ENCODE assay signal across 23 mouse cellular contexts in the genomic region with DNA sequence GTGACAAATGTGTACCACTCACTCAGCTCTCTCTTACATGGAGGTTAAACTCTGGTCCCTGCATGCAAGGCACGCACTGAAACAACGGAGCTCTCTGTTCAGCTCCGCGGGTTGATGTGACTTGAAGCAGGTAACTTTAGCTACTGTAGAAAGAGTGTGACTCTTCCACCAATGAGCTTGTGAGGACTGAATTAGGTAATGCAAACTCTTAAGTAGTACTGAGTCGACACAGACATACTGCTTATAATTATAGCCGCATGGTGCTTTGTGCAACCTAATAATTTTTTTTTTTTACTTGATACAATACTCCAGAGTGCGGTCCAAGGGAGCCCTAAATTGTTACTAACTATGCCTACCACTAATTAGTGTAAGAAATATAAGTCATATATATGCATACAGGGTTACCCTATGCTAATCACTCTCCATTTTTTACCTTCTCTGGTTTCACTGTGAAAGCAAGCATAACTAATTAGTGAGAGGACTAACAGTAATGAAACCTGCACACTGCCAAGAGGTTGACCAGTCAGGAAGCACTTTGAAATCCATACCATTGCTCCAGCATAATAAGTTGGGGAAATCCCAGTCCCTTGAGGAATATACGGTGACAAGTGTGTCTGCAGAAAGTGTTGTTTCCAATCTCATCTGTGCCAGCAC.
DNase-seq lines count a peak whose midpoint lies in the region; ATAC-seq and TF ChIP-seq lines count a peak whose summit lies in the region.
"Had no signal": no experiment of that assay in that cellular context is flagged by ENCODE, and none has a peak within 500 bp of the region (broad histone marks: within the 10 kb centered on the region; RNA-seq: fewer than 3 reads in every experiment).

No protein-coding gene starts in this region.

- in situ Hi-C loops in CH12.LX (cut with MboI; ENCODE audit: low pct_ligation_motif_present, low pct_unique_long_range_greater_than_20kb, low sequenced_read_pairs) = no loop called here

- no peaks in the 10 kb centered on the region for H3K4me1 ChIP-seq in embryonic facial prominence, embryonic 12.5 days
- H3K4me1 ChIP-seq in embryonic facial prominence, embryonic 10.5 days = no peaks in the 10 kb centered on the region
- H3K4me1 ChIP-seq in CH12.LX (ENCODE audit: control insufficient read depth in 1 of 2, insufficient read depth in 2 of 2) = peaks cover 35 to 79% of the 10 kb centered on the region in 2 experiments
- H3K4me1 ChIP-seq in embryonic facial prominence, embryonic 14.5 days (ENCODE audit: control insufficient read depth, insufficient read depth, low read length) = no peaks in the 10 kb centered on the region
- H3K4me1 ChIP-seq in limb, embryonic 14.5 days (ENCODE audit: control insufficient read depth, insufficient read depth, low read length) = no peaks in the 10 kb centered on the region
- H3K4me1 ChIP-seq: forebrain, embryonic 10.5 days had no signal

- H3K27ac ChIP-seq in embryonic facial prominence, embryonic 12.5 days = no peak overlapping the region
- no peak overlapping the region for H3K27ac ChIP-seq in embryonic facial prominence, embryonic 10.5 days (replicated peaks)
- no peak overlapping the region for H3K27ac ChIP-seq in CH12.LX (ENCODE audit: insufficient read depth, low read depth)
- no peak overlapping the region for H3K27ac ChIP-seq in embryonic facial prominence, embryonic 14.5 days (replicated peaks; ENCODE audit: low read depth, low read length)
- no peak overlapping the region for H3K27ac ChIP-seq in limb, embryonic 14.5 days (replicated peaks; ENCODE audit: low read depth, low read length)
- H3K27ac ChIP-seq: forebrain, embryonic 10.5 days; forebrain, embryonic 12.5 days had no signal

- TF ChIP-seq EP300 in CH12.LX (IDR thresholded peaks at IDR 0.05; ENCODE audit: low read length) = peak; percentile 52; the same call in 1 of the 2 replicates

- no peak for DNase-seq in embryonic facial prominence, embryonic 10.5 days (ENCODE audit: low spot score)
- peak; percentile 36 for DNase-seq in CH12.LX (ENCODE audit: extremely low read depth)
- DNase-seq in embryonic facial prominence, embryonic 14.5 days (ENCODE audit: low spot score) = peak; percentile 28
- DNase-seq in limb, embryonic 14.5 days (ENCODE audit: low spot score) = no peak
- DNase-seq in layer of hippocampus, postnatal 36 days = no peak
- no peak for DNase-seq in right cerebral cortex, postnatal 4 days
- DNase-seq: adrenal gland, adult 2 months; adrenal gland, postnatal 10 days; adrenal gland, postnatal 25 days; B cell, adult 2 months; cerebellum, adult 11 months; cerebellum, adult 18-20 months; cerebellum, adult 8-10 months; cerebellum, adult 9-11 months; cerebellum, postnatal 14 days; cerebellum, postnatal 36 days had no signal

- no peaks in the 10 kb centered on the region for H3K36me3 ChIP-seq in embryonic facial prominence, embryonic 12.5 days
- no peaks in the 10 kb centered on the region for H3K36me3 ChIP-seq in embryonic facial prominence, embryonic 10.5 days (replicated peaks)
- peaks cover 0 to 2% of the 10 kb centered on the region in 2 experiments for H3K36me3 ChIP-seq in CH12.LX (replicated peaks in 1 of 2; ENCODE audit: control insufficient read depth in 1 of 2, insufficient read depth in 1 of 2, low read length in 1 of 2)
- H3K36me3 ChIP-seq in embryonic facial prominence, embryonic 14.5 days (ENCODE audit: control insufficient read depth, insufficient read depth, low read length) = no peaks in the 10 kb centered on the region
- H3K36me3 ChIP-seq in limb, embryonic 14.5 days (ENCODE audit: control insufficient read depth, insufficient read depth, low read length) = no peaks in the 10 kb centered on the region
- H3K36me3 ChIP-seq: forebrain, embryonic 10.5 days; forebrain, embryonic 12.5 days had no signal

- no peaks in the 10 kb centered on the region; the same call in 1 of the 2 replicates for H3K79me2 ChIP-seq in CH12.LX (replicated peaks; ENCODE audit: control insufficient read depth, extremely low read depth, insufficient read depth, poor library complexity, severe bottlenecking)

- H3K4me2 ChIP-seq in embryonic facial prominence, embryonic 12.5 days (replicated peaks) = no peak overlapping the region
- H3K4me2 ChIP-seq in CH12.LX (ENCODE audit: insufficient read depth, low read depth, poor library complexity, severe bottlenecking) = peak overlapping the region; percentile 37; the same call in 1 of the 2 replicates
- no peak overlapping the region for H3K4me2 ChIP-seq in embryonic facial prominence, embryonic 14.5 days (ENCODE audit: low read depth, low read length)
- H3K4me2 ChIP-seq in limb, embryonic 14.5 days (replicated peaks; ENCODE audit: low read depth, low read length, severe bottlenecking) = no peak overlapping the region
- H3K4me2 ChIP-seq: forebrain, embryonic 12.5 days had no signal

- dilution Hi-C loops in CH12.LX (cut with MboI; ENCODE audit: extremely low pct_ligation_motif_present, extremely low pct_unique_long_range_greater_than_20kb, low sequenced_read_pairs) = no loop called here

- no peak; the same call in 1 of the 2 replicates for TF ChIP-seq RAD21 in CH12.LX (IDR thresholded peaks at IDR 0.05; ENCODE audit: low read depth, low read length)

- WGBS in embryonic facial prominence, embryonic 12.5 days = 67% methylated on average over 8 of the region's 8 CpGs
- WGBS in embryonic facial prominence, embryonic 10.5 days = 86% methylated on average over 8 of the region's 8 CpGs
- 69% methylated on average over 8 of the region's 8 CpGs for whole genome bisulfite sequencing in embryonic facial prominence, embryonic 14.5 days
- WGBS in limb, embryonic 14.5 days = 58% methylated on average over 8 of the region's 8 CpGs

- TF ChIP-seq CTCF in CH12.LX (conservative IDR thresholded peaks at IDR 0.05 in 1 of 2, IDR thresholded peaks at IDR 0.05 in 1 of 2; ENCODE audit: low read depth in 2 of 2, low read length in 2 of 2) = no peak

- no peak for TF ChIP-seq POLR2A in CH12.LX (IDR thresholded peaks at IDR 0.05; ENCODE audit: low read depth, low read length)
- no peak for TF ChIP-seq POLR2A in limb, embryonic 14.5 days (IDR thresholded peaks at IDR 0.05; ENCODE audit: borderline replicate concordance, extremely low read depth, insufficient read depth, insufficient read length)

- H3K9ac ChIP-seq in embryonic facial prominence, embryonic 12.5 days = no peak overlapping the region
- H3K9ac ChIP-seq in CH12.LX (ENCODE audit: insufficient read depth, low read depth) = no peak overlapping the region
- no peak overlapping the region for H3K9ac ChIP-seq in embryonic facial prominence, embryonic 14.5 days (ENCODE audit: low read depth, low read length)
- H3K9ac ChIP-seq in limb, embryonic 14.5 days (ENCODE audit: low read depth, low read length, severe bottlenecking) = no peak overlapping the region
- H3K9ac ChIP-seq: forebrain, embryonic 12.5 days had no signal

- no peaks in the 10 kb centered on the region for H3K27me3 ChIP-seq in embryonic facial prominence, embryonic 12.5 days
- H3K27me3 ChIP-seq in embryonic facial prominence, embryonic 10.5 days (replicated peaks; ENCODE audit: low read depth, poor library complexity, severe bottlenecking) = no peaks in the 10 kb centered on the region
- no peaks in the 10 kb centered on the region for H3K27me3 ChIP-seq in CH12.LX (replicated peaks)
- H3K27me3 ChIP-seq in embryonic facial prominence, embryonic 14.5 days (replicated peaks; ENCODE audit: control insufficient read depth, insufficient read depth, low read length) = no peaks in the 10 kb centered on the region
- H3K27me3 ChIP-seq in limb, embryonic 14.5 days (ENCODE audit: control insufficient read depth, insufficient read depth, low read length) = no peaks in the 10 kb centered on the region
- H3K27me3 ChIP-seq: forebrain, embryonic 12.5 days had no signal

- no peak overlapping the region for H3K4me3 ChIP-seq in embryonic facial prominence, embryonic 12.5 days
- H3K4me3 ChIP-seq in embryonic facial prominence, embryonic 10.5 days = no peak overlapping the region
- H3K4me3 ChIP-seq in CH12.LX (replicated peaks in 1 of 3; ENCODE audit: low read depth in 2 of 3, low read length in 2 of 3, poor library complexity in 1 of 3) = no peak overlapping the region
- no peak overlapping the region for H3K4me3 ChIP-seq in embryonic facial prominence, embryonic 14.5 days (ENCODE audit: low read depth, low read length)
- H3K4me3 ChIP-seq in limb, embryonic 14.5 days (replicated peaks; ENCODE audit: low read length) = no peak overlapping the region
- H3K4me3 ChIP-seq: erythroblast, embryonic 14.5 days; forebrain, embryonic 10.5 days; forebrain, embryonic 12.5 days had no signal

- no peaks in the 10 kb centered on the region for H3K9me3 ChIP-seq in embryonic facial prominence, embryonic 12.5 days
- no peaks in the 10 kb centered on the region for H3K9me3 ChIP-seq in embryonic facial prominence, embryonic 10.5 days
- no peaks in the 10 kb centered on the region for H3K9me3 ChIP-seq in CH12.LX (replicated peaks; ENCODE audit: low read length)
- H3K9me3 ChIP-seq in embryonic facial prominence, embryonic 14.5 days (ENCODE audit: control insufficient read depth, low read length) = no peaks in the 10 kb centered on the region
- no peaks in the 10 kb centered on the region for H3K9me3 ChIP-seq in limb, embryonic 14.5 days (ENCODE audit: control insufficient read depth, low read length)
- H3K9me3 ChIP-seq: forebrain, embryonic 10.5 days; forebrain, embryonic 12.5 days had no signal

- ATAC-seq in embryonic facial prominence, embryonic 12.5 days (ENCODE audit: insufficient number of reproducible peaks, insufficient read depth, low FRiP score, low TSS enrichment) = peak; percentile 35; the same call in 1 of the 2 replicates
- ATAC-seq in embryonic facial prominence, embryonic 14.5 days (ENCODE audit: low read depth) = peak; percentile 79
- 0 out of 2 replicates have a peak, but pooled peaks have one; percentile 30 for ATAC-seq in limb, embryonic 14.5 days (ENCODE audit: low FRiP score, low read depth)
- ATAC-seq: CD4-positive, CD25-positive, alpha-beta regulatory T cell, adult 4 months; forebrain, embryonic 14.5 days; forebrain, embryonic 16.5 days had no signal

TF ChIP-seq in CH12.LX, 34 proteins besides CTCF, POLR2A, EP300 and RAD21:
- no peak for TF ChIP-seq GABPA (IDR thresholded peaks at IDR 0.05; ENCODE audit: insufficient replicate concordance, low read depth, low read length)
- TF ChIP-seq USF2 (conservative IDR thresholded peaks at IDR 0.05; ENCODE audit: low read depth, low read length) = no peak
- TF ChIP-seq ZKSCAN1 (IDR thresholded peaks at IDR 0.05; ENCODE audit: borderline replicate concordance, low read depth, low read length) = no peak
- peak; percentile 19; the same call in 1 of the 2 replicates for TF ChIP-seq BHLHE40 (IDR thresholded peaks at IDR 0.05; ENCODE audit: low read depth, low read length)
- TF ChIP-seq ETS1 (conservative IDR thresholded peaks at IDR 0.05; ENCODE audit: low read depth, low read length) = peak; percentile 39; the same call in 1 of the 2 replicates
- no peak for TF ChIP-seq CHD2 (IDR thresholded peaks at IDR 0.05; ENCODE audit: low read length)

Comparison
In these comparisons a context has a peak if more than half of its experiments do, and no peak if none do; other contexts are left out.
1. DNase-seq: peak in CH12.LX (single experiment) and embryonic facial prominence, embryonic 14.5 days (single experiment); none in embryonic facial prominence, embryonic 10.5 days (single experiment), limb, embryonic 14.5 days (single experiment), layer of hippocampus, postnatal 36 days (0 of 2) and right cerebral cortex, postnatal 4 days (single experiment).
2. Peak in every context shown above with its lines, with median percentiles within 50 percentile points of each other: ATAC-seq.